Mouse (Mus musculus) gastrocnemius, adult 18-20 months (tissue): ENCODE measurements around the gene 1700031F05Rik. TPM values are rescaled to one million over a fixed set of nuclear protein-coding genes. Genes with fewer than 3 reads are reported as not detected.
"Not testable (repeated sequence)": the region's sequence is repeated elsewhere in the genome, so short reads cannot be mapped to it uniquely, and the experiment has no call there.

Experiments used
- DNase-seq: peaks from one replicate; pipeline ENCODE4 v3.0.0; 2021; ENCODE audit warnings: low spot score
- long read RNA-seq, 2 experiments: library from polyadenylated mRNA; stranded (forward); transcript quantifications; one replicate each; pipeline ENCODE4 v2.0.0; 2021
- total RNA-seq, 2 experiments: library from RNA; stranded (reverse); gene quantifications; 2 replicates each; pipeline ENCODE4 v1.2.3; 2021

1700031F05Rik gene
- total RNA-seq, result not detected
- long read RNA-seq, experiment 1, result 0 reads
- long read RNA-seq, experiment 2, result 0 reads

DNA sequence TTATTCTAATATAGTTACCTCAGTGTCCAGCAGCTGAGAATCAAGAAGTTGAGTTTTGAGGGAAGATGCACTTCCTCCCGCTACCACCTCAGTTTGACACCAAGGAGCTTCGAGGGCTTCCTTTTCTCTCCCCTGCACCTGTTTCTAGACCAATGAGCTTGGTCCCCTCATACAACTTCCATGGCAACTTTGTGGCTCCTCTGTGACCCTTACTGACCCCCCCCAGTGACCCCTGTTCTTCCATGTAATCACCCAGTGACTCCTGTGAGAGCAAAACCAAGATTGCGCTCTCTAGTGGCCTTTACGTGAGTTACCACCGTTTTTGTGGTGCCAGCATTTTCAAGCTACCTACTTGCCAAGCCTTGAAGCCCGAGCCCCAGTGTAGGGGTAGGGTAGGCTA is at the start of gene 1700031F05Rik:
1700031F05Rik (minus strand) TSS at position 101 of the 400 bp plus-strand sequence.
- DNase-seq, result no peak

DNA sequence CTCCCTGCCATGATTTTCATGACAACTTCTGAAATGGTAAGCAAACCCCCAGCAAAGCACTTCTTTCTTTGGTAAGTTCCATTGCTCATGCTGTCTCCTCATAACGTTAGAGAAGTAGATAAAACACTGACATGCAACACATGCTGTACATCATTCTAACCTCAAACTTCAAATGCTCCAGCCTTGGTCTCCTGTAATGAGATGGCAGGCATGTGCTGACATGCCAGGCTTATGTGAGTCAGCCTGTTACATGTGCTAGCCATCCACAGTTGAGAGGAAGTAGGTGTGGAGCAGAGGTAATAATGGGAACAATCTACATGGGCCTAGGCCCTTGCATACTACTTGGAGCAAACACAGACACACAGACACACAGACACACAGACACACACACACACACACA is 47.1 kb upstream of the 1700031F05Rik start:
- DNase-seq, result not testable (repeated sequence)

DNA sequence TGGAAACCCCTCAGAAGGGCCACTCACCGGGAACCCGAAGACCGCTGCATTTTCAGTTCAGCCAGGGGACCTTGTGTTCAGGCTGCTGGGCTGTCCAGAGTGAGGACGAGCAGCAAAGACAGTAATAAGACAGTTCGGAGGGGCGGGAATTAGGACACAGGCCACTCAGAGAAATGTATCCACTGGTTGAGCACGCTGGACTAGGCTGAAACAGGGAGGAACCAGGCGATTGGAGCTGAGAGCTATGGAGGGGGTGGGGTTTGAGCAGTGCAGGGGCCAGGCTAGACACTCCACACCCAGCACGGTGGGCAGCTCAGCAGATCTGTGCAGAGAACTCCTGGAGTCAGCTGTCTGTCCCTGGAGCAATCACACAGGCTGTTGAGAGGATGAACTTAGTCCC is 40.8 kb upstream of the 1700031F05Rik start, which contains the start of the genes Dmrtc1a and 1700011M02Rik:
Dmrtc1a (minus strand) TSS at position 101 of the 400 bp plus-strand sequence.
1700011M02Rik (plus strand) TSS at position 319 of the 400 bp plus-strand sequence.
- DNase-seq, result not testable (repeated sequence)

DNA sequence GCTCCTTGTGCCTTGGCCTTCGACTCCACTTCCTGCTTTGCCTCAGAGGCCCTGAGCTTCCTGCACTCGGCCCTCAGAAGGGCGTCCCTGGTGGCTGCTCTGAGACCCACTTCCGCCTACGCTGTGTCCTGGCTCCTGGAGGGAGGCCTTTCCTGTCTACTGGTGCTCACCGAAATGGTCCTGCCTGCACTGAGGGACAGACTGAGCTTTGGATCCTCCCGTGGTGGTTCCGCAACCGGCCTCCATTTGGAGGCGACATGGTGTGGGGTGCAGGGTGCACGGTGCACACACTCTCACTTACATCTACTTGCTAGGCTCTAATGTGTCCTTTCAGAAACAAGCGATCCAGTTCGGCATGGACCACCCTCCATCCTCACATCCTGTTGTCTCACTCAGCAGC is 13.3 kb downstream of the 1700031F05Rik start, which contains the start of gene Dmrtc1c2:
Dmrtc1c2 (minus strand) TSS at position 101 of the 400 bp plus-strand sequence.
- not testable (repeated sequence) for DNase-seq

DNA sequence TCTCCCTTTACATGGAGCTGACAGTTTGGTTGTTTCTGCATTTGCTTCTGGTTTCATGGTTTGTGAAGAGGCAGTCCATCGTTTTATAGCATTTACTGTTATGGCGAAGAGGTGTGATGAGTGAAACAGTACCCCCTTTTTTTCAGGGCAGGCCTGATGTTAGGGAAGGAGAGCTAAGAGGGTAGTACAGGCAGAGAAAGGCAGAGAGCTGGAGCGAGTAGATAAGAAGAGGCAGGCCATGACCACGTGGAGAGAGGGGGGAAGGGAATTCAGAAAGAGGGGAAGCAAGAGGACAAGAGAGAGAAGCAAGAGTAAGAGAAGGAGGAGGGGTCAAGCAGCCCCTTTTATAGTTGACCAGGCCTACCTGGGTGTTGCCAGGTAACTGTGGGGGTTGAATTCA is 55.5 kb downstream of the 1700031F05Rik start:
- no peak for DNase-seq

Other genes starting within 250 kb of the 1700031F05Rik start
- 100 to 1,000 TPM; 496 to 527 TPM for gene Phka1, start 223.7 kb downstream of the 1700031F05Rik start, total RNA-seq
- not detected for gene Gm3880, start 181.0 kb downstream of the 1700031F05Rik start, total RNA-seq
- gene Gm9112, start 160.3 kb downstream of the 1700031F05Rik start, total RNA-seq, result not detected
- gene Dmrtc1b, start 160.1 kb downstream of the 1700031F05Rik start, total RNA-seq, result not detected
- gene Dmrtc1c1, start 65.0 kb downstream of the 1700031F05Rik start, total RNA-seq, result not detected
- gene Dmrtc1c2, start 13.4 kb downstream of the 1700031F05Rik start, total RNA-seq, result not detected
- gene Dmrtc1a, start 40.7 kb upstream of the 1700031F05Rik start, total RNA-seq, result not detected
- not detected for gene 1700011M02Rik, start 40.9 kb upstream of the 1700031F05Rik start, total RNA-seq
- not detected for gene 1700018G05Rik, start 60.4 kb upstream of the 1700031F05Rik start, total RNA-seq